Mouse (Mus musculus): Measurements from ENCODE around the gene Stab1.

GRCm38 (mm10) chr14:31164067-31164466 lies 4.4 kb downstream of the Stab1 start:
- no peak for TF ChIP-seq FLI1 (IDR thresholded peaks at IDR 0.05; ENCODE audit: low read length)
- no peak for TF ChIP-seq GATA1 (IDR thresholded peaks at IDR 0.05; ENCODE audit: borderline replicate concordance, low read length)
